Mouse (Mus musculus): ENCODE data around the gene Echs1. TPM values are rescaled to one million over a fixed set of nuclear protein-coding genes. Genes with fewer than 3 reads are reported as not detected.
"Not testable (repeated sequence)": the region's sequence is repeated elsewhere in the genome, so short reads cannot be mapped to it uniquely, and the experiment has no call there.

The Echs1 gene
- total RNA-seq (2021) = 10 to 100 TPM; 52.1 to 59.8 TPM

DNA sequence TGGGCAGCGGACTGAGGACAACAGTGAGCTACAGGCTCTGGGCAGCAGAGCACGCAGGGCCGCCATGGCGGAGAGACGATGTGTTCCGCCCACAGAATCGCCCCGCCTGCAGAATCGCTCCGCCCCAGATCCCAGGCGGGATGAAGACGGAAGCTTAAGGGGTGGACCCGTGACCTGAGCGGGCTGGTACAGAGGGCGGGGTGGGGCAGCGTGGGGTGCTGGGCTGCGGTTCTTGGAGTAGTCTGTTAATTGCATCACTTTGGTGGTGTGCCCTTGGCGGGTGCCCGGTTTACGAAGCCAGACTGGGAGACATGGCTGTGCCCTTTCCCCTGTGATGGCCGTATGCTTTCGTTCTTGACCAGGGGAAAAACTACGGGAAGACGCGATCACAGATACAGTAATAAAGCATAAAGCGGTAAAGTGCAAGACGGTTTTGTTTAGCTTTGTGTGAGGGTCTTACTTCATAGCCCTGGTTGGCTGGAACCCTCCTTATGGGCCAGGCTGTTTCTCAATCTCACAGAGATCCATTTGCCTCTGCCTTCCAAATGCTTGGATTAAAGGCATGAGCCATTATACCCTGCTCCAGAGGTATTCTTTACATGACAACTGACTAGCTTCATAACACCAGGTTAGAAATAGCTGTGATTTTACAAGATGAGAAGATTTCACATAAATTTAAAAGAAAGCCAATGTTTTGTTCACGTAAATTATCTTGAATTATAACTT is at the start of gene Echs1:
Echs1 (minus strand) TSS at position 148 of the 726 bp plus-strand sequence.
- DNase-seq (ENCODE audit: extremely low spot score in 1 of 2, low spot score in 1 of 2) = peak; percentile 70 to 75

DNA sequence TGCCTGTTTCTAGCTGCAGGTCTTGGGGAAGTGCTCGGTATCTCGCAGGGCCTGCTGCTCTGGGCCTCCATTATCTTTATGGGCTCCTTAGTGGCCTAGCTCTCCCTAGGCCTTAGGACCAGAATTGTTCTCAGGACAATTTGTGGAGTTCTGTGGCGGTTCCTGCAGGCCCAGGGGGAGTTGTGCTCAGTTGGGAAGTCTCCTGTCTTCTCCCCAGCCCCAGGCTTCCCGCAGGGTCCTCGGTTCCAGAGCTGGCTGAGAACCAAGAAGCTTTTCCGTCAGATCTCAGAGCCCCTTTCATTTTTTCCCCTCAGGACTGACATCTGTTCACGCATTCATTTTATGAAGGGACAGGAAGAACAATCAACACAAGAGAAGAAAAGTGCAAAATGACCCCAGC is 48.4 kb upstream of the Echs1 start, which contains the start of gene Olfr522:
Olfr522 (minus strand) TSS at position 101 of the 400 bp plus-strand sequence.
- no peak for DNase-seq (ENCODE audit: extremely low spot score in 1 of 2, low spot score in 1 of 2)

DNA sequence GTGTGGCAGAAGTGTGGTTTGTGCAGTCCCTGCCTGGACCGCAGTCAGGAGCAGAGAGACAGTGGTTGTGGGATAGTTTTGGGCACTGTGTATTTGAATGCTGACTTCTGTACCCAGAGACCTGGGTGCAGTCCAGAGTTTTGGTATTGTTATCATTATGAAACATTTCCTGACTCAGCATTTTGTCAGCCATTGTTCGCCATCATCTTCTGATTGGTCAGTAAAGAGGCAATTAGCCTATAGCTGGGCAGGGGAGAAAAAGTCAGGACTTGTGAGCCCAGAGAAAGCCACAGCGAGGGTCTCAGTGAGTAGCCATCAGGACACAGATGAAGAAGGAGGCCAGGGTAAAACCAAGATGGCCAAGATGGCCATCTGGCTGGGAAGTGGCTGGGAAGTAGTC is 44.1 kb upstream of the Echs1 start:
- no peak for DNase-seq (ENCODE audit: extremely low spot score in 1 of 2, low spot score in 1 of 2)

DNA sequence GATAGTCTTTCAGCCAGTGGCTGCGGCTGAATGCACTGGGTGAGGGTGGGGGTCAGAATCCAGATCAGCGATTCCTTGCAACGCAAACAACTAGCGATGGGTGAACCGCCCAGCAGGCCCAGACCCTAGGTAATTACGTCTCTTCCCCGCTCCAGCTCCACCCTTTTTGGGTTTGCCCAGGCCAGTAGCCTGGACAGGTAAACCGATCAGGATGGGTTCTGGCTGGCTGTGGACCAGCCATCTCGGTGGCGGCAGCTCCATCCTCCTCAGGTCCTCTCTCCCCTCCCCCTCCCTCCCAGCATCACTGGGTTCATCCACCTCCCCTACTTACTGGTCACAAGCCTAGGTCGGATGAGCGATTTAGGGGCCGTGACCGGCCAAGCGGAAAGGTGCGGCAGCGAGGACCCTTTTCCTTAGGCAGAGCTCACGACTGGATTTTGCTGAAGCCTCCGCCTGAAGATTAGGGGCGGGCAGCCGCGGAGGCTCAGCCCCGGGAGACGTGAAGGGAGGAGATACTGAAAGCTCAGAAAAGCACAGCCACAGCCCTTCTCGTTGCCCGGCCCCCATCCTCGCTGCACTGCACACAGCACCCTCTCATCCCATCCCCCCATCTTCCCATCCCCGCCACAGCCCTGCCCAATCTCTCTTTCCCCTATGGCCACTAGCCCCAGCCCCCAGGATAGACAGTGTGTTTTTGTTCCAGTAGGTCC is 38.1 kb upstream of the Echs1 start, which contains the start of gene Sprn:
Sprn (minus strand) TSS at position 660 of the 710 bp plus-strand sequence.
- DNase-seq (ENCODE audit: extremely low spot score in 1 of 2, low spot score in 1 of 2) = peak; percentile 61

DNA sequence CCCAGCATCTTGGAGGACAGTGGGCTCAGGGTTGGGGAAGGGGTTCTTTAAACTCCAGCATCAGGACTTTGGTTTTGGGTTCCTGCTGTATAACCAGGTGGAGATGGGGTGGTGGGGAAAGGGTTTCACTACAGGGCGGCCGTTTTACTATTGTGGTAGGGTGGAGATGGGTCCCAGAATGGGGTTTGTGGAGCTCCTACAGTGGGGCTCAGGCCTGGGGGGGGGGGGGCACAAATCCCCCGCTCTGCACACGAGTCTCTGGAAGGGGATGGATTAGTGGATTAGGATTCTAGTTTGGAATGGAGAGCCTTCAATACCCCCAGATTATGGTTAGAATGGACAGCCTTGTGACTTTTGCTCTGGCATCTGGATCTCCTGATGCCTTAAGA is 37.5 kb upstream of the Echs1 start:
- no peak for DNase-seq (ENCODE audit: extremely low spot score in 1 of 2, low spot score in 1 of 2)

DNA sequence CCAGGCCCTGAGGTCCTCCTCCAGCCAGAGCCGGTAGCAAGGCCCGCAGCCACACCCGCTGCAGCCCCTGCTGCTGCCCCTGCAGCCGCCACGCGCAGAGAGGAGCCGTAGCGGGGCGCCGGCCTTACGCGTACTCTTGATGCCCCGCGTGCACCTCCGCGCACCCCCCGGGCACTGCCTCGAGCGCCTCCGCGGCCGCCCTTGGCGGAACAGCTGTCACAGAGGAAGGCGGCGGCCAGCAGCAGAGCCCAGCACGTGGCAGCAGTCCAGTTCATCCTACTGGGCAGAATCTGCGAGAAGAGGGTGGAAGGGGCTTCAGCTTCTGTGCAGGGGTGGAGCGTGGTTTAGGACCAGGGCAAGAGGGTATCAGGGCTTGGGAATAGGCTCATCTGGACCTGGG is 37.1 kb upstream of the Echs1 start:
- peak; percentile 47 to 52 for DNase-seq (ENCODE audit: extremely low spot score in 1 of 2, low spot score in 1 of 2)

DNA sequence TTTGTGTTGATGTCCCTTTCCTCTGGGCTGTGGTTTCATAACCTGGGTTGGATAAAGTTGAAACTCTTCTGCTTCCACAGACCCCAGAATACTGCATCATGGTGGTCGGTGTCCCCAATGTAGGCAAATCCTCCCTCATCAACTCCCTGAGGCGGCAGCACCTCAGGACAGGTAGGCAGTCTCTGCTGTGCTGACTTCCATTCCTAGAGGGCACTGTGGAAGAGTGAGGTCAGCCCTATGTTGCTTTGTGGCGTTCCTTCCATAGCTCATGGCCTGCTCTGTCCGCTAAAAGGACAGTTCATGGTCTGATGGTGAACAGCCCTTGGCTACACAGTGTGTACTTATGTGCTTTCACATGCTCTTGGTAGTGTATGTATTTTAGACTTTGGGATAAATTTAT is 28.3 kb upstream of the Echs1 start:
- no peak for DNase-seq (ENCODE audit: extremely low spot score in 1 of 2, low spot score in 1 of 2)

DNA sequence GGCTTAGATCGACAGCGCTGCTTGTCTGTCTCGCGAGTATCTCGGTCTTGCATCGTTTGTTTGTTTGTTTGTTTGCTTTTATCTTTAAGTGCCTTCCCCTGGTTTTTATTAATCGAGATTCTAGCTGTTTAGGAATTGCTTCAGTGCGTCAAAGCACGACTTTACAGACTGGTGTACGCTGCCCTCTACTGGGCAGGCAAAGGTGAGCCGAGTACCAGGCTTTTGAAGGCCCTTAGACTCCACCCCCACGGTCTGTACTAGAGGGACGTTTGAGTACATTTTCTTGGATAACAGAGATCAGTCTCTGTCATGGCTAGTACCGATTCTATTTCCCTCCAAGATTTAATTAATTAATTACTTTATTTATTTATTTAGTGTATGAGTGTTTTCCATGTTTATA is 25.1 kb upstream of the Echs1 start:
- DNase-seq (ENCODE audit: extremely low spot score in 1 of 2, low spot score in 1 of 2) = peak in 1 of 2 experiments; percentile 59

DNA sequence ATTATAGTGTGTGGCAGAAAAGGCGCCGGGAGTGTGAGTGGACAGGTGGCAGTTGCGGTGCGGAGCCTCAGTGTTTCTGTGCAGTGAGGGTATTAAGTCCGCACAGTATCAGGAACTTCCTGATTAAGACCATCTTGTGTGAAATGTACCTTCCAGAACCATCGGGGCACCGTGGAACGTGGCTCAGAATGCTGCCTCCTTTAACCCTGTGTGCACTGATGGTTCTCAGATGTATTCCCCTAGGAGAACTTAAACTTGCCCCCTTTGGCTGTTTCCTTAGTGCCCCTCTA is 21.7 kb upstream of the Echs1 start:
- no peak for DNase-seq (ENCODE audit: extremely low spot score in 1 of 2, low spot score in 1 of 2)

DNA sequence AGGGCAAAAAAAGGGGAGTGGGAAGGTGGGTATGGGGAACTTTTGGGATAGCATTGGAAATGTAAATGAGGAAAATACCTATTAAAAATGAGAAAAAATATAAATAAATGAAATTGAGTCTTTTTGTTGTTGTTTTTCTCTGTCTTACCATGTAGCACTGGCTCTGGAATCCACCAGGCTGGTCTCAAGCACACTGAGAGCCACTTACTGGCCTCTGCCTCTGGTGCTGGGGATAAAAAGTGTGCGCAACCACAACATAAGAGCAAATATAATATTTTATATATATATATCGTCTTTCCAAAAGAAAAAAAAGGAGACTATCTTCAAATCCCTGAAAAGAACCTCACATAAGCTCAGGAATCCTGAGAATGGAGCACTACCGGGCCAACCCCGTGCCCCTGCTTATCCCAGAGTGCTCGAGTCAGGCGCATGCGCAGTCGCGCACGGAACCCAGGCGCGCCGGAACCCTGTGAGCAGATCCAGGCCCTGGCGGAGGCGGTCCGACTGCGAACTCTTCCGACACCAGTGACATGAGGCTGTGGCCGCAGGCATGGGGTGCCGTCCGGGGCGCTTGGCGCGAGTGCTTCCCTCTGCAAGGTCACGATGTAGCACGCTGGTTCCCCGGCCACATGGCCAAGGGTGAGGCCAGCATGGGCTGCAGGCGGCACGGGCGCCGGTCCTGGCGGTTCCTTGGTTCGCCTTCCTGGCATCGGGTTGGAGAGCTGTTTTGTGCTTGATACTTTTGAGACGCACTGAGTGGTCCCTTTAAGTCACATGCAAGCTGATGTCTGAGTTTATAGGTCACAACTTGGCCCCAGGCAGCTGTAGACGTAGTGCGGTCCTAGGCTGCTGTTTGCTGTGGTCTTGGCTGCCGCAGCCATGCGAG is 21.1 kb upstream of the Echs1 start, which contains the start of gene Mtg1:
Mtg1 (plus strand) TSS at position 430 of the 886 bp plus-strand sequence.
- DNase-seq (ENCODE audit: extremely low spot score in 1 of 2, low spot score in 1 of 2) = peak; percentile 98 to 99

DNA sequence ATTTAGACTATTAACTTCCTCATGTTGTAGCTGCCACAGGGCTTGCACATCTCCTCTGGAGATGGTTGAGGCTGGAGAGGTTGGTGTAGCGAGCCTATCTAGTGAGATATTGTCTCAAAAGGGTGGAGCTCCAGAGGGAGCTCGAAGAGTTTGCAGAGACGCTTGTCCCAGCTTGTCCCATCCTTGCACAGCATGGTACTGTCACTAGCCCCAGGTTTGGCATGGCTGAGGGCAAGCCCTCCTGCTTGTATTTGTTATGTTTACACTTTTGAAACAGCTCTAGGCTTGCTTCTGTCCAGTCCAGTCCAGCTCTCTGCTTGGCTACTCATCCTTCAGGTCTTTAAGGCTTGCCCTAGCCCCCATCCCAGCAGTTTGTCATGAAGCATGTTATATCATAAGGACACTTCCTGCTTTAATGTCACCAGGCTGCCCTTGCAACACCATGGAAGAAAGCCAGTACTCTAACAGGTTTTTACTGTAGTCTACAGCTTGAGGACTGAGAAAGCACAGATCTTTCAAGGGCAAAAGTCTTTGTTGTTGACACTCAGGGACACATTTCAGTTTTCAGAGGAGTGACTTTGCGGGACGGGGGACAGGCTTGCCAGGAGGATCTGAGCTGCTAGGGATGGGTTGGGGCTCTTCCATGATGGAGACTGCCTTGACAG is 19.0 kb upstream of the Echs1 start:
- DNase-seq (ENCODE audit: extremely low spot score in 1 of 2, low spot score in 1 of 2) = no peak

DNA sequence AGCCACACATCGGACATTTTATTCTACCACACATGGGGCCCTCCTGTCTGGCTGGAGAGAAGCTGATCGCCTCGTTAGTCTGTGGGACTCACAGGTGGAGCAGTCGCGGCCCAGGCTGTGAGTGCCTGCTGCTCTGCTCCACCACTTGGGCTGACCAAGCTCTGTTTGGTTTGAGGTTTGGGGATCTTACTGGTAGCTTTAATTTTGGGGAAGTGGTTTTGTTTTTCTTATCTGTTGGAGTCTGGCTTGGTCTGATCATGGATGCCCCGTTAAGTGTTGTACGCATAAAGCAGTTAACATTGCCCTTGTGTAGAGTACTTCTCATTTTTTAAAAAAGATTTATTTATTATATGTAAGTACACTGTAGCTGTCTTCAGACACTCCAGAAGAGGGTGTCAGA is 17.8 kb upstream of the Echs1 start:
- not testable (repeated sequence) for DNase-seq (ENCODE audit: extremely low spot score in 1 of 2, low spot score in 1 of 2)

DNA sequence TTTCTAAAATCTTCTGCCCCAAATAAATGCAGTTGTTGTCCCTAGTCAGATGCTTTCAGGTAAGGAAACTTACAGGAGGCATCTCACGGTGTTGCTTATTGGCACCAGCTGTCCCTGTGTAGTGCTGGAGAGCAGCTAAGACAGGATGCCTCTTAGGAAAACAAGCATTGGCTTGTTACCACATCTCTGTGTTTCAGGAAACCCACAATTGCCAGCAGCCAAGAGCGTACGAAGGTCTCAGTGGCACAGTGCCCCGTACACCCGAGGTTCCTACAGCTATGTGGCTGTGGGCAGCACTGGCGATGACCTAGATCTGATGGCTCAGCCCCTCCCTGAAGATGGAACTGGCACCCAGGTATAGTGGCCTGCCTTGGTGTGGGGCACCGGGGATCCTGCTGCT is 15.9 kb upstream of the Echs1 start:
- not testable (repeated sequence) for DNase-seq (ENCODE audit: extremely low spot score in 1 of 2, low spot score in 1 of 2)

DNA sequence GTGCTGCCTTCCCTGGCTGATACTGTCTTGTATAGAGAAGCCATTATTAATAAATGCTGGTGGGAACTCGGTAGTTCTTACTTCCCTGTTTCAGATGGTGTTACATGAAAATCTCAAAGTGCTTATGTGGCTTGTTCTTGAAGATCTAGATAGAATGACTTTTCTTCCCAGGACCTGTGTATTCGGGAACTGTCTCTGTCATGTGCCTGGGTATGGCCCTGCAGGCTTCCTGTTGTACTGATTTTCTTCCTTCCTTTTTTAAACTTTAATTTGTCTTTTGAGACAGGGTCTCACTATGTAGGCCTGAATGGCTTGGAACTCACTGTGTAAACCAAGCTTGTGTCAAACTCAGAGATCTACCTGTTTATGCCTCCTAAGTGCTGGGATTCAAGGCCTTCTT is 11.6 kb upstream of the Echs1 start:
- DNase-seq (ENCODE audit: extremely low spot score in 1 of 2, low spot score in 1 of 2) = no peak

DNA sequence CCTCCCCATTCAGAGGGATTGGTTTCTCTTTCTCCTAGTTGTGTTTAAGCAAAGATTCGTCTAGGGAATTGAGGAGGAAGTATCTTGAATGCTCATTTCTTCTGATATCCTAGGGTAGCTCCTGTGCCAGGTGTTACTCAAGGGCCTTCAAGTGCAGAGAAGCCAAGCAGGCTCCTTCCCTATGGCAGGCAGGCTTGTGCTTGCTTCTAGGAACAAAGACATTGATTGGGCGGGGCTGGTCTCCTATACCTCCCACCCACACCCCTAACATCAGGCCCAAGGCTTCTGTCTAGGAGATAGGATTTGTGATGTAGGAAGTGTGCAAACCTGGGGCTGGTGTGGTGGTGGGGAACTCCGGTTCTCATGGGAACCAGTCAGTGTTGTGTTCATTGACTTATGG is 10.7 kb upstream of the Echs1 start:
- DNase-seq (ENCODE audit: extremely low spot score in 1 of 2, low spot score in 1 of 2) = no peak

DNA sequence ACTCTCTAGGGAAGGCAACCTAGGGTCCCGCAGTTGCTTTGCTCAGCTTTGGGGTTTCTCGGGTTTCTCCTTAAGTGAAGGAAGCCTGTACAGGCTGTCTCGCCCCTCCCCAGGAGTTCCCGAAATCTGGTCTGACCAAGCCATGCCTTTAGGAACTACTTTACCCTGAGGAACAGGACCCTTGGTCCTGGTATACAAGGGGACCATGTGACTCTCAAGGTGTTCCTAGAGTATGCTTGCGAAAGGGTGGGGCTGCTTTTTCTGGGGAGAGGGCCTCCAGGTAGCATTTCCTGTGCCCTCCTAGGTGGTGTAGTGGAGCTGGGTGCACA is 9.7 kb upstream of the Echs1 start:
- no peak for DNase-seq (ENCODE audit: extremely low spot score in 1 of 2, low spot score in 1 of 2)

DNA sequence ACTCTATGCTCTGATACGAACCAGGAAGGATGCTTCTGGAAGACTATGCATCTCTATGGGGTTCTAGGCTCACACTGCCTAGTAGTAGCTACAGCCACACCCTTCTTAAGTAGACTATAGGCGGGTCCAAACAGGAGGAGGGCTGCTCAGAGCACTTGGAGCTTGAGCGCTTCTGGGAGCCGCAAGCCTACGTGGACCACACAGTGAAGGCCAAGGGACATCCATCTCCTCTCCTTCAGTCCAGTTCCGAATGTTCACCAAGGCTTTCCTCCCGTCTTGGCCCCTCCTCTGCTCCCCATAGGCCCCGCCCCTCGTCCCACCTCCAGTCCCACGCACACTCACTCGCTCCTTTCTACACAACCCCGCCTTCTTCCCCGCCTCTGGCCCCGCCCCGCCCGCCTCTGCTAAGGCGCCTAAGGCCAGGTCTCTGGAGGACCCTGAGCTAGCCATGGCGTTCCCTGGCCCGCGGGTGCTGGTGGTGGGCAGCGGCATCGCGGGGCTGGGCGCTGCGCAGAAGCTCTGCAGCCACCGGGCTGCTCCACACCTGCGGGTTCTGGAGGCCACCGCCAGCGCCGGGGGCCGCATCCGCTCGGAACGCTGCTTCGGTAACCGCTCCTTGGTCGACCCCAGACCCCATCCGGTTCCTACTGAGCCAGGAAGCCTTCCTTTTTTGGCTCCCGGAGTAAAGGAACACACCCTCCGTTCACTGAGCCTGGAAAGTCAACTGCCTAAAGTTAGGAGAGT is 9.2 kb upstream of the Echs1 start:
- DNase-seq (ENCODE audit: extremely low spot score in 1 of 2, low spot score in 1 of 2) = peak; percentile 60 to 71

DNA sequence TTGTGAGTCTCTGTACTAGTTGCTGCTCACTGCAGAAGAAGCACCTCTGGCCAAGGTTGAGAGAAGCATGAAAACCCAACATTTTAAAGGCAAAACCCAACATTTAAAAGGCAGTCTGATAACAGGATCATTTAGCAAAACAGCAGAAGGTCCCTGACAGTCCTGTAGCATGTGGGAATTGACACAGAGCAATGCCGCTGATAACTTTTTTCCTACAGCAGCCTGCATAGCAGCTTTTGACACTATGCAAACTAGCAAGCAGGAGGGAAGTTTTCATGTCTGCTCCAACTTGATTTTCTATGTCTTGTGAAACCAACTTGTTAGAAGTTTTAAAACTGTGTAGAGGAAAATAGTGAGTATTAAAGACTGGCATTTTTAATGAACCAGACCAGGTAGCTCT is 8.1 kb upstream of the Echs1 start:
- DNase-seq (ENCODE audit: extremely low spot score in 1 of 2, low spot score in 1 of 2) = no peak

DNA sequence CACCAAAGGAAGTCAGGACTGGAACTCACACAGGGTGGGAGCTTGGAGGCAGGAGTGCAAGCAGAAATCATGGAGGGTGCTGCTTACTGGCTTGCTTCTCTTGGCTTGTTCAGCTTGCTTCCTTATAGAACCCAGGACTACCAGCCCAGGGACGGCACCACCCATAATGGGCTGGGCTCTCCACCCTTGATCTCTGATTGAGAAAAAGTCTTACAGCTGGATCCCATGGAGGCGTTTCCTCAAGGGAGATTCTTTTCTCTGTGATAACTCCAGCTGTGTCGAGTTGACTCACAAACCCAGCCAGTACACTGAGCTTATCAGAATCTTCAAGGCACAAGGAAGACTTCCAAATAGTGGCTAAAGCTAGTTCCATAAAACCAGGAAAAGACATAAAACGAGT is 6.5 kb upstream of the Echs1 start:
- no peak for DNase-seq (ENCODE audit: extremely low spot score in 1 of 2, low spot score in 1 of 2)

DNA sequence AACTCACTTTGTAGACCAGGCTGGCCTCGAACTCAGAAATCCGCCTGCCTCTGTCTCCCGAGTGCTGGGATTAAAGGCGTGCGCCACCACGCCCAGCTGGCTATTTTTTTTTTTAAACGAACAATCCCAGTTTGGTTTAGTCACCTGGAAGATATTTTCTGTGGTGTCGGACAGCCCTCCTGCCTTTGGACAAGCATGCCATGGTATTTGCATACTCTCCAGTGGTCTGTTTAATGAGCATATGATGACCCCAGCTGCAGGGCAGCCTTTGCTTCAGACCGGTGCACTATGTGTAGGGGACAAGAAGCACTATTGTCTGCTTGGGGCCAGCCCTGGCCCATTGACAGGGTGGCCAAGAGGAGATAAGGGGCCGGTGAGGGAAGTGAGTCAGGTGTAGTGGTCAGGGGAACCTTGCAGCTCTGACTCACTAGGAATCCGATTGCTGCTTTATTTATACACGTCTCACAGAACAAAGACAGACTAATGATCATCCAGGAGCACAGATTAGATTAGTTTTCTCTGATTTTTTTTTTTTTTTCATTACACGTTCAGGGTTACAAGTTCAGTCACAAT is 5.1 kb upstream of the Echs1 start:
- no peak for DNase-seq (ENCODE audit: extremely low spot score in 1 of 2, low spot score in 1 of 2)
